49 mouse cellular contexts compared by ENCODE assay signal in the genomic region with DNA sequence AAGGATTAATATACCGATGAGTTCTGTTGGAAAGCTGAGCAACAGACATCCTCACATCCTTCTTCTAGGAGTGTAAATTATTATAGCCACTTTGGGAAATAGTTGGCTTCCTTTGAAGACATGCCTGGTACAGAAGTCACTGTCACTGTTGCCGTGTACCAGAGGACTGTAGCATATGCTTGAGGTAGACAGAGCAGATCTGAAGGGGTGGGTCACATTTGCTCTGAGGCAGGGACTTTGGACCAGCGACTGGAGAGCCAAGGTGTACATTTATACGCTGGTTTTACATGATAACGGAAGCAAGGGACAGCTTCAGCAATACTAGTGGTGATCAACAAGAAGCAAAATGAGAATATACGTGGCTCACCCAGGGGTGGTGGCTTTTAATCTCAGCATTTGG. TPM values are rescaled to one million over a fixed set of nuclear protein-coding genes. Genes with fewer than 3 reads are reported as not detected.
"Had no signal": no experiment of that assay in that cellular context is flagged by ENCODE, and none has a peak within 500 bp of the region (broad histone marks: within the 10 kb centered on the region; RNA-seq: fewer than 3 reads in every experiment).

No protein-coding gene starts in this region.

- H3K4me1 ChIP-seq: heart, embryonic 15.5 days; hindbrain, embryonic 10.5 days; hindbrain, embryonic 12.5 days; hindbrain, embryonic 13.5 days; hindbrain, embryonic 15.5 days; kidney, embryonic 15.5 days had no signal

- ATAC-seq: hindbrain, embryonic 16.5 days; hindbrain, postnatal 0 days; inflammation-experienced regulatory T-cells, adult 6 months had no signal

- DNase-seq: heart, adult 18-20 months; heart, adult 2 months; heart, postnatal 10 days; heart, postnatal 14 days; heart, postnatal 4 days; kidney, adult 11 months; kidney, adult 18-20 months; kidney, adult 2 months; kidney, adult 8-10 months; kidney, adult 9 months; kidney, postnatal 10 days; kidney, postnatal 14 days; kidney, postnatal 25 days; kidney, postnatal 36 days; kidney, postnatal 4 days; layer of hippocampus, adult 9-11 months; layer of hippocampus, postnatal 36 days had no signal

- H3K4me2 ChIP-seq: heart, embryonic 11.5 days; heart, embryonic 12.5 days; heart, embryonic 13.5 days; heart, embryonic 15.5 days; hindbrain, embryonic 12.5 days; hindbrain, embryonic 13.5 days; hindbrain, embryonic 14.5 days; hindbrain, embryonic 15.5 days; kidney, embryonic 15.5 days had no signal

- H3K9me3 ChIP-seq: heart, embryonic 12.5 days; heart, embryonic 15.5 days; hindbrain, embryonic 15.5 days had no signal

- H3K27ac ChIP-seq: heart, adult 2 months; heart, embryonic 10.5 days; heart, embryonic 13.5 days; heart, embryonic 15.5 days; hindbrain, embryonic 10.5 days; hindbrain, embryonic 12.5 days; hindbrain, embryonic 13.5 days; hindbrain, embryonic 14.5 days; hindbrain, embryonic 15.5 days; hindbrain, postnatal 0 days; kidney, embryonic 15.5 days; kidney, postnatal 0 days; layer of hippocampus, adult 2 months had no signal

- H3K4me3 ChIP-seq: heart, adult 2 months; heart, embryonic 10.5 days; heart, embryonic 12.5 days; heart, embryonic 13.5 days; heart, embryonic 15.5 days; hindbrain, embryonic 10.5 days; hindbrain, embryonic 12.5 days; hindbrain, embryonic 13.5 days; hindbrain, embryonic 15.5 days; kidney, embryonic 15.5 days; layer of hippocampus, adult 2 months had no signal

- H3K27me3 ChIP-seq: heart, embryonic 12.5 days; heart, embryonic 13.5 days; heart, embryonic 15.5 days; hindbrain, embryonic 12.5 days; hindbrain, embryonic 13.5 days; hindbrain, embryonic 15.5 days; kidney, embryonic 15.5 days had no signal

- H3K9ac ChIP-seq: heart, embryonic 12.5 days; heart, embryonic 13.5 days; heart, embryonic 15.5 days; hindbrain, embryonic 12.5 days; hindbrain, embryonic 13.5 days; hindbrain, embryonic 14.5 days; hindbrain, embryonic 15.5 days; kidney, embryonic 15.5 days had no signal

RNA-seq across cellular contexts. Expression of a gene that starts 34.6 kb away (rescaled TPM):
- total RNA-seq: heart, adult 18-20 months; heart, adult 2 months; heart, adult 8-10 months; heart, postnatal 10 days; heart, postnatal 14 days; heart, postnatal 25 days; heart, postnatal 4 days; hematopoietic stem cell, adult 5-6 weeks; hindbrain, postnatal 0 days; layer of hippocampus, adult 18-20 months; layer of hippocampus, adult 2 months; layer of hippocampus, adult 8-10 months; layer of hippocampus, postnatal 10 days; layer of hippocampus, postnatal 25 days; layer of hippocampus, postnatal 36 days; left cerebral cortex, adult 18-20 months had no signal
- polyA plus RNA-seq: heart, adult 2 months; heart, embryonic 10.5 days; heart, embryonic 11.5 days; heart, embryonic 12.5 days; heart, embryonic 13.5 days; heart, embryonic 14.5 days; heart, embryonic 15.5 days; heart, embryonic 16.5 days; heart, postnatal 0 days; hindbrain, embryonic 10.5 days; hindbrain, embryonic 11.5 days; hindbrain, embryonic 12.5 days; hindbrain, embryonic 14.5 days; hindbrain, embryonic 15.5 days; hindbrain, postnatal 0 days; intestine, embryonic 14.5 days; kidney, adult 2 months; kidney, embryonic 14.5 days; kidney, embryonic 15.5 days; kidney, embryonic 16.5 days; kidney, postnatal 0 days; large intestine, adult 2 months had no signal

RNA-seq across cellular contexts. Expression of a gene that starts 52.0 kb away (rescaled TPM):
- total RNA-seq: heart, adult 18-20 months; heart, adult 2 months; heart, postnatal 10 days; heart, postnatal 14 days; heart, postnatal 25 days; hematopoietic stem cell, adult 5-6 weeks had no signal
- polyA plus RNA-seq: heart, adult 2 months; inflammation-experienced regulatory T-cells, adult 6 months had no signal
